Comparison of ENCODE assay signal across 28 mouse cellular contexts in the genomic region with DNA sequence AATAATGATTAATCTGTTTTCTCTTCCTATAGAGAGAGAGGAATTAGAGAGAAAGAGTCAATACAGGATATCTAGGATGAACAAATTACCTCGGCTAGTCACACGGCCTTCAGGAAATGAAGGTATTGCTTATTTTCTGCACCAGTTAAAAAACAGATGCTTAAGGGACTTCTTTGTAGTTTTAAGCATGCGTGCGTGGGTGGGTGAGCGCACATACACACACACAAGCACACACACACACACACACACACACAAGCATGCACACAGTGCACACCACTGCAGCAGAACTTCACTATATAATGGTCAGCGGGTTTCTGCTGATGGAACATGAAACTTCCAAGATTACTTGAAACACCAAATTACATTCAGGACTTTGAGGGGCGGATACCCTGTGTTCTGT. TPM values are rescaled to one million over a fixed set of nuclear protein-coding genes. Genes with fewer than 3 reads are reported as not detected.
DNase-seq lines count a peak whose midpoint lies in the region; ATAC-seq and TF ChIP-seq lines count a peak whose summit lies in the region.
"Had no signal": no experiment of that assay in that cellular context is flagged by ENCODE, and none has a peak within 500 bp of the region (broad histone marks: within the 10 kb centered on the region; RNA-seq: fewer than 3 reads in every experiment).

No protein-coding gene starts in this region.

- no peaks in the 10 kb centered on the region for H3K36me3 ChIP-seq in embryonic facial prominence, embryonic 12.5 days
- peaks cover 4% of the 10 kb centered on the region; the same call in 1 of the 2 replicates for H3K36me3 ChIP-seq in embryonic facial prominence, embryonic 10.5 days (replicated peaks)
- H3K36me3 ChIP-seq in forebrain, postnatal 0 days (ENCODE audit: insufficient read depth), result no peaks in the 10 kb centered on the region; the same call in 1 of the 2 replicates
- no peaks in the 10 kb centered on the region for H3K36me3 ChIP-seq in forebrain, embryonic 14.5 days (ENCODE audit: control insufficient read depth, insufficient read depth, low read length)
- H3K36me3 ChIP-seq in midbrain, embryonic 10.5 days, result no peaks in the 10 kb centered on the region
- H3K36me3 ChIP-seq in midbrain, embryonic 14.5 days (ENCODE audit: control insufficient read depth, insufficient read depth, low read length), result no peaks in the 10 kb centered on the region
- no peaks in the 10 kb centered on the region for H3K36me3 ChIP-seq in embryonic facial prominence, embryonic 14.5 days (ENCODE audit: control insufficient read depth, insufficient read depth, low read length)
- H3K36me3 ChIP-seq: heart, embryonic 12.5 days; heart, embryonic 15.5 days had no signal

- no peak for DNase-seq in embryonic facial prominence, embryonic 10.5 days (ENCODE audit: low spot score)
- no peak for DNase-seq in forebrain, postnatal 0 days
- no peak for DNase-seq in forebrain, embryonic 14.5 days (ENCODE audit: low spot score)
- DNase-seq in midbrain, embryonic 10.5 days (ENCODE audit: low spot score), result peak; percentile 4
- DNase-seq in midbrain, embryonic 14.5 days, result no peak
- no peak for DNase-seq in embryonic facial prominence, embryonic 14.5 days (ENCODE audit: low spot score)
- DNase-seq in ovary, postnatal 36 days (ENCODE audit: low spot score), result no peak
- DNase-seq: adrenal gland, postnatal 10 days; adrenal gland, postnatal 36 days; cerebellum, adult 18-20 months; cerebellum, adult 9-10 months; cerebellum, postnatal 25 days; embryo, embryonic 11 days; gastrocnemius, adult 2 months; gastrocnemius, postnatal 14 days; heart, adult 18-20 months; heart, postnatal 10 days; heart, postnatal 4 days; kidney, adult 18-20 months had no signal

- 0 out of 2 replicates have a peak overlapping the region, but pooled peaks have one; percentile 36 for H3K27ac ChIP-seq in embryonic facial prominence, embryonic 12.5 days
- H3K27ac ChIP-seq in embryonic facial prominence, embryonic 10.5 days (replicated peaks), result no peak overlapping the region
- H3K27ac ChIP-seq in forebrain, postnatal 0 days (ENCODE audit: low read depth, low read length), result peak overlapping the region; percentile 84
- H3K27ac ChIP-seq in forebrain, embryonic 14.5 days (ENCODE audit: low read depth, low read length), result no peak overlapping the region
- H3K27ac ChIP-seq in midbrain, embryonic 10.5 days (replicated peaks), result no peak overlapping the region
- H3K27ac ChIP-seq in midbrain, embryonic 14.5 days (replicated peaks; ENCODE audit: low read depth, low read length), result no peak overlapping the region
- no peak overlapping the region; the same call in 1 of the 2 replicates for H3K27ac ChIP-seq in embryonic facial prominence, embryonic 14.5 days (replicated peaks; ENCODE audit: low read depth, low read length)
- H3K27ac ChIP-seq: forebrain, embryonic 13.5 days; gastrocnemius, adult 2 months; heart, embryonic 15.5 days; hindbrain, embryonic 14.5 days; hindbrain, postnatal 0 days had no signal

- peaks cover 17% of the 10 kb centered on the region for H3K27me3 ChIP-seq in embryonic facial prominence, embryonic 12.5 days
- H3K27me3 ChIP-seq in embryonic facial prominence, embryonic 10.5 days (replicated peaks; ENCODE audit: low read depth, poor library complexity, severe bottlenecking), result peaks cover 27% of the 10 kb centered on the region
- no peaks in the 10 kb centered on the region for H3K27me3 ChIP-seq in forebrain, postnatal 0 days (ENCODE audit: insufficient read depth, low read length)
- H3K27me3 ChIP-seq in forebrain, embryonic 14.5 days (replicated peaks; ENCODE audit: control insufficient read depth, insufficient read depth, low read length), result peaks cover 7% of the 10 kb centered on the region
- peaks cover 35% of the 10 kb centered on the region for H3K27me3 ChIP-seq in midbrain, embryonic 10.5 days (ENCODE audit: low read depth, poor library complexity, severe bottlenecking)
- peaks cover 20% of the 10 kb centered on the region for H3K27me3 ChIP-seq in midbrain, embryonic 14.5 days (ENCODE audit: control insufficient read depth, insufficient read depth, low read length)
- peaks cover 18% of the 10 kb centered on the region for H3K27me3 ChIP-seq in embryonic facial prominence, embryonic 14.5 days (replicated peaks; ENCODE audit: control insufficient read depth, insufficient read depth, low read length)

- WGBS in embryonic facial prominence, embryonic 12.5 days, result 62% methylated on average over 7 of the region's 7 CpGs
- 82% methylated on average over 7 of the region's 7 CpGs for WGBS in embryonic facial prominence, embryonic 10.5 days
- 74% methylated on average over 7 of the region's 7 CpGs for WGBS in forebrain, postnatal 0 days
- 85% methylated on average over 7 of the region's 7 CpGs for WGBS in forebrain, embryonic 14.5 days
- WGBS in midbrain, embryonic 10.5 days, result 88% methylated on average over 7 of the region's 7 CpGs
- WGBS in midbrain, embryonic 14.5 days, result 90% methylated on average over 7 of the region's 7 CpGs
- WGBS in embryonic facial prominence, embryonic 14.5 days, result 71% methylated on average over 7 of the region's 7 CpGs

- no peak for ATAC-seq in embryonic facial prominence, embryonic 12.5 days (ENCODE audit: insufficient number of reproducible peaks, insufficient read depth, low FRiP score, low TSS enrichment)
- no peak for ATAC-seq in forebrain, postnatal 0 days
- no peak for ATAC-seq in forebrain, embryonic 14.5 days
- no peak for ATAC-seq in midbrain, embryonic 14.5 days (ENCODE audit: low FRiP score, low TSS enrichment)
- no peak for ATAC-seq in embryonic facial prominence, embryonic 14.5 days (ENCODE audit: low read depth)
- ATAC-seq: activated CD4-positive, CD25-positive, alpha-beta regulatory T cell, adult 4 months; forebrain, embryonic 13.5 days; hindbrain, postnatal 0 days; inflammation-experienced regulatory T-cells, adult 6 months; intestine, embryonic 16.5 days had no signal

- no peak overlapping the region for H3K4me3 ChIP-seq in embryonic facial prominence, embryonic 12.5 days
- no peak overlapping the region for H3K4me3 ChIP-seq in embryonic facial prominence, embryonic 10.5 days
- peak overlapping the region; percentile 33 for H3K4me3 ChIP-seq in forebrain, postnatal 0 days (ENCODE audit: low read depth, low read length)
- H3K4me3 ChIP-seq in forebrain, embryonic 14.5 days (ENCODE audit: low read depth, low read length), result no peak overlapping the region
- no peak overlapping the region for H3K4me3 ChIP-seq in midbrain, embryonic 10.5 days
- no peak overlapping the region for H3K4me3 ChIP-seq in midbrain, embryonic 14.5 days (replicated peaks; ENCODE audit: low read depth, low read length)
- H3K4me3 ChIP-seq in embryonic facial prominence, embryonic 14.5 days (ENCODE audit: low read depth, low read length), result no peak overlapping the region
- H3K4me3 ChIP-seq: forebrain, embryonic 13.5 days; gastrocnemius, adult 2 months; heart, embryonic 12.5 days; heart, embryonic 15.5 days had no signal

- H3K4me2 ChIP-seq in embryonic facial prominence, embryonic 12.5 days (replicated peaks), result peak overlapping the region; percentile 29; the same call in 1 of the 2 replicates
- peak overlapping the region; percentile 43 for H3K4me2 ChIP-seq in forebrain, postnatal 0 days (ENCODE audit: low read depth)
- H3K4me2 ChIP-seq in forebrain, embryonic 14.5 days (ENCODE audit: low read length), result no peak overlapping the region
- no peak overlapping the region for H3K4me2 ChIP-seq in midbrain, embryonic 14.5 days (ENCODE audit: low read length)
- peak overlapping the region; percentile 45 for H3K4me2 ChIP-seq in embryonic facial prominence, embryonic 14.5 days (ENCODE audit: low read depth, low read length)
- H3K4me2 ChIP-seq: forebrain, embryonic 13.5 days; heart, embryonic 12.5 days; heart, embryonic 15.5 days; hindbrain, embryonic 14.5 days had no signal

- peaks cover 3% of the 10 kb centered on the region; the same call in 1 of the 2 replicates for H3K4me1 ChIP-seq in embryonic facial prominence, embryonic 12.5 days
- H3K4me1 ChIP-seq in embryonic facial prominence, embryonic 10.5 days, result peaks cover 10% of the 10 kb centered on the region
- H3K4me1 ChIP-seq in forebrain, postnatal 0 days (ENCODE audit: insufficient read depth), result no peaks in the 10 kb centered on the region
- peaks cover 3% of the 10 kb centered on the region; the same call in 1 of the 2 replicates for H3K4me1 ChIP-seq in forebrain, embryonic 14.5 days (ENCODE audit: control insufficient read depth, insufficient read depth, low read length)
- H3K4me1 ChIP-seq in midbrain, embryonic 10.5 days, result peaks cover 6% of the 10 kb centered on the region
- peaks cover 2% of the 10 kb centered on the region; the same call in 1 of the 2 replicates for H3K4me1 ChIP-seq in midbrain, embryonic 14.5 days (ENCODE audit: control insufficient read depth, insufficient read depth, low read length)
- H3K4me1 ChIP-seq in embryonic facial prominence, embryonic 14.5 days (ENCODE audit: control insufficient read depth, insufficient read depth, low read length), result no peaks in the 10 kb centered on the region

- no peak for TF ChIP-seq CTCF in forebrain, postnatal 0 days (IDR thresholded peaks at IDR 0.05; ENCODE audit: low read depth)

- H3K9ac ChIP-seq in embryonic facial prominence, embryonic 12.5 days, result no peak overlapping the region
- H3K9ac ChIP-seq in forebrain, postnatal 0 days, result peak overlapping the region; percentile 55
- H3K9ac ChIP-seq in forebrain, embryonic 14.5 days (ENCODE audit: low read length), result no peak overlapping the region
- H3K9ac ChIP-seq in midbrain, embryonic 14.5 days (replicated peaks; ENCODE audit: low read length), result no peak overlapping the region
- no peak overlapping the region for H3K9ac ChIP-seq in embryonic facial prominence, embryonic 14.5 days (ENCODE audit: low read depth, low read length)
- H3K9ac ChIP-seq: forebrain, embryonic 13.5 days; heart, embryonic 12.5 days; heart, embryonic 15.5 days; hindbrain, embryonic 14.5 days had no signal

- no peaks in the 10 kb centered on the region for H3K9me3 ChIP-seq in embryonic facial prominence, embryonic 12.5 days
- no peaks in the 10 kb centered on the region for H3K9me3 ChIP-seq in embryonic facial prominence, embryonic 10.5 days
- H3K9me3 ChIP-seq in forebrain, postnatal 0 days (ENCODE audit: low read length), result no peaks in the 10 kb centered on the region
- no peaks in the 10 kb centered on the region for H3K9me3 ChIP-seq in forebrain, embryonic 14.5 days (replicated peaks; ENCODE audit: control insufficient read depth, low read length)
- no peaks in the 10 kb centered on the region for H3K9me3 ChIP-seq in midbrain, embryonic 10.5 days (replicated peaks)
- H3K9me3 ChIP-seq in midbrain, embryonic 14.5 days (ENCODE audit: control insufficient read depth, low read length), result no peaks in the 10 kb centered on the region
- no peaks in the 10 kb centered on the region for H3K9me3 ChIP-seq in embryonic facial prominence, embryonic 14.5 days (ENCODE audit: control insufficient read depth, low read length)
- H3K9me3 ChIP-seq: forebrain, embryonic 13.5 days; heart, embryonic 12.5 days; heart, embryonic 15.5 days had no signal

RNA-seq across cellular contexts. Expression of gene Satb2, which starts 14.0 kb away (rescaled TPM):
- polyA plus RNA-seq in embryonic facial prominence, embryonic 12.5 days (2016; fragmentation: Nextera tagmentation; extraction: Ambion mirVana), result 18.9 and 22.2 TPM in 2 replicates
- polyA plus RNA-seq in embryonic facial prominence, embryonic 10.5 days (2016; fragmentation: Nextera tagmentation; extraction: Ambion mirVana), result 9.0 and 11.3 TPM in 2 replicates
- total RNA-seq in forebrain, postnatal 0 days (2014; rRNA removed), result 57.1 and 106 TPM in 2 replicates
- polyA plus RNA-seq in forebrain, postnatal 0 days (2015; fragmentation: Nextera tagmentation; extraction: Ambion mirVana), result 21.7 and 43.1 TPM in 2 replicates
- polyA plus RNA-seq in forebrain, embryonic 14.5 days (2014; fragmentation: Nextera tagmentation; extraction: Ambion mirVana), result 20.1 and 40.6 TPM in 2 replicates
- polyA plus RNA-seq in midbrain, embryonic 10.5 days (2016; fragmentation: Nextera tagmentation; extraction: Ambion mirVana), result 0.81 and 1.1 TPM in 2 replicates
- 0.78 and 1.1 TPM in 2 replicates for polyA plus RNA-seq in midbrain, embryonic 14.5 days (2014; fragmentation: Nextera tagmentation; extraction: Ambion mirVana)
- polyA plus RNA-seq in embryonic facial prominence, embryonic 14.5 days (2014; fragmentation: Nextera tagmentation; extraction: Ambion mirVana), result 13.6 and 16.0 TPM in 2 replicates
- polyA plus RNA-seq: inflammation-experienced regulatory T-cells, adult 6 months had no signal

Comparison
In these comparisons a context has a peak if more than half of its experiments do, and no peak if none do; other contexts are left out.
1. H3K27ac ChIP-seq: peak in embryonic facial prominence, embryonic 12.5 days (single experiment) and forebrain, postnatal 0 days (single experiment); none in embryonic facial prominence, embryonic 10.5 days (single experiment), forebrain, embryonic 14.5 days (single experiment), midbrain, embryonic 10.5 days (single experiment), midbrain, embryonic 14.5 days (single experiment) and embryonic facial prominence, embryonic 14.5 days (single experiment).
2. H3K4me2 ChIP-seq: peak in embryonic facial prominence, embryonic 12.5 days (single experiment), forebrain, postnatal 0 days (single experiment) and embryonic facial prominence, embryonic 14.5 days (single experiment); none in forebrain, embryonic 14.5 days (single experiment) and midbrain, embryonic 14.5 days (single experiment).